Mouse (Mus musculus): ENCODE results near the gene Ush1g. TPM values are rescaled to one million over a fixed set of nuclear protein-coding genes. Genes with fewer than 3 reads are reported as not detected.

Gene Ush1g
- polyA plus RNA-seq, 1 experiment from 2014 or later = 0.08 TPM

DNA sequence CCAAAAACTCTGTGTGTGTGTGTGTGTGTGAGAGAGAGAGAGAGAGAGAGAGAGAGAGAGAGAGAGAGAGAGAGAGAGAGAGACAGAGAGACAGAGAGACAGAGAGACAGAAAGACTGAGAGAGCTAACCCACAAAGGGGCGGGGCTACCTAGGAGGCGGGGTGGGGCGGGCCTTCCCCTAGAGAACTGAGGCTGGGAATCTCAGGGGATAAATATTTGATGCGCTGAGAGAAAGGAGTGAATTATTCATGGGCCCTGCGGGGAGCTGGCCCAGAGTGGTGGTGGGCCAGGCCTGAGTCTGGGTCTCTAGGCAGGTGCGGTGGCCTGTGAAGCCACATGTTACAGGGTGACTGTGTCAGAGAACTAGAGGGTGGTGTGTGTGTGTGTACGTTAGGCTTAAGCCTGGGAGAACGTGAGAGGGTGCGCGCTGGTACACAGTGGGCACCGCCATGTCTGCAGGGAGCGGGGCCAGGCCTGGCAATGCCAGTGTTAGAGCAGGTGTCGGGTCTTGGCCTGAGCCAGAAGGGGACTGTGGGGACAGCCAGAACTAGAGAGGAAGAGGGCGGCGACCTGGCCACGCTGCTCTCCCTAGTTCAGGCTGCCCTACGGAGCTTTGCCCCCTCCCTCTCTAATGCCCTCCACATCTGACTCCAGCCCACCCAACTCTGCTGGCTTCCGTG lies 2.0 kb downstream of the Ush1g start:
- Histone ChIP-seq H3K27ac (ENCODE audit: low read depth, low read length) (no peak overlapping the region), H3K9ac (ENCODE audit: low read length) (no peak overlapping the region), H3K4me3 (ENCODE audit: low read depth, low read length) (no peak overlapping the region), H3K9me3 (ENCODE audit: control insufficient read depth, low read length) (no peaks in the 10 kb centered on the region), H3K4me1 (ENCODE audit: control insufficient read depth, insufficient read depth, low read length) (peaks cover 13% of the 10 kb centered on the region), H3K4me2 (no peak overlapping the region), H3K27me3 (ENCODE audit: control insufficient read depth, insufficient read depth, low read length) (peaks cover 93% of the 10 kb centered on the region), H3K36me3 (ENCODE audit: control insufficient read depth, insufficient read depth, low read length) (no peaks in the 10 kb centered on the region)
- DNase-seq (ENCODE audit: low spot score, missing footprints) (no peak), ATAC-seq (ENCODE audit: low FRiP score) (peak; percentile 57)
- WGBS = 8% methylated on average over 18 of the region's 18 CpGs

DNA sequence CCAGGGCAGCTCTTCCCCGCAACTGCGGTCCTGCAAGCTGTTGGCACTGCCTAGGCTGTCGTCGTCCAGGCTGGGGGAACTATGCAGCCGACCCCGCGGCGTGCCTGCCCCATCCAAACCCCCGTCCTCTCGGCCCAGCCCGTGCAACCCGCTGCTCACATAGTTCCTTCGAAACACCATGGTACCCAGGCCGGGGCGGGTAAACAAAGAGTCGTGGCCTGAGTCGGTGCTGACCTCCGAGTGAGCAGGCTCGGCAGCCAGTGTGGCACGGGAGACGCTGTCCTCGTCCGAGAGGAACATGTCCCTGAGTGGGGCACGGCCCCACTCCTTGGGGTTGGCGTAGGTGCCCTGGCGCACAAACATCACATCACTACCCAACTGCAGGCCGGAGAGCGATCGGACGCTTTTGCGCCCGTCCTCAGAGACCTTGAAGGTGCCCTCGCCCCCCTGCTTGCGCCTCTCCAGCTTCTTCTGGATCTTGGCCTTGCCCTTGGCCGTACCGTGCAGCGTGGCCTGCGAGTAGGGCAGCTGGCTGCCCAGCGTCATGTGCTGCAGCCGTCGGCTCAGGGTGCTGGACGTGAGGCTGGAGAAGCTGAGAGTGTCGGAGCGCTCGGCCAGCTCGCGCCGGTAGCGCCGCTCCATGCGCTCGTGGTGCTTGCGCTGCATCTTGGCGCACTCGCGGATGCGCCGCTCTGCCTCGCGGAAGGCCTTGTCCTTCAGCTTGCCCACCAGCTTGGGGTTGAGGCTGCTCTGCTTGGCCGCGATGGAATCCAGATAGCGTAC lies 3.4 kb downstream of the Ush1g start:
- Histone ChIP-seq H3K27ac (ENCODE audit: low read depth, low read length) (no peak overlapping the region), H3K9ac (ENCODE audit: low read length) (no peak overlapping the region), H3K27me3 (ENCODE audit: control insufficient read depth, insufficient read depth, low read length) (peaks cover 81% of the 10 kb centered on the region), H3K36me3 (ENCODE audit: control insufficient read depth, insufficient read depth, low read length) (no peaks in the 10 kb centered on the region), H3K4me2 (peak overlapping the region; percentile 6), H3K9me3 (ENCODE audit: control insufficient read depth, low read length) (no peaks in the 10 kb centered on the region), H3K4me3 (ENCODE audit: low read depth, low read length) (0 out of 2 replicates have a peak overlapping the region, but pooled peaks have one; percentile 10), H3K4me1 (ENCODE audit: control insufficient read depth, insufficient read depth, low read length) (peaks cover 13% of the 10 kb centered on the region)
- WGBS = 4% methylated on average over 63 of the region's 63 CpGs
- peak; percentile 92 for DNase-seq (ENCODE audit: low spot score, missing footprints)
- ATAC-seq (ENCODE audit: low FRiP score) = no peak

DNA sequence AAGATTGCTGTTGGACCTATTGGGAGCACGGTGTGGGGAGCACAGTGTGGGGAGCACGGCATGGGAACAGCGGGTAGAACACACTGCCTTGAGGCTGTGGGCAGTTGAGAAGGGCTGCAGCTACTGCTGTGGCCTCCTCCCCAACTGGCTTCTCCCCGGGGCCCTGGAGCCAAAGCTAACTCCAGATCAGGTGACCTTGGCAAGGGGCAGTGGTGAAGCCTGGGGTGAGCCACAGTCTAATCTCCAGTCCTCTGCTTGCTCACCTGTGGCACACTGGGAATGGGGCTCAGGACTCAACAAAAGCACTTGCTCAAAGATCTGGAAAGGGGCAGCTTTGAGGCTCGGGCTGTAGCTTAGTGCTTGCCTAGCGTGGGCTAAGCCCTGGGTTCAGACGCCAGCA lies 4.6 kb downstream of the Ush1g start:
- DNase-seq (ENCODE audit: low spot score, missing footprints) (no peak), ATAC-seq (ENCODE audit: low FRiP score) (no peak)
- peaks cover 69% of the 10 kb centered on the region for H3K27me3 ChIP-seq (ENCODE audit: control insufficient read depth, insufficient read depth, low read length)
- no peak overlapping the region for H3K4me3 ChIP-seq (ENCODE audit: low read depth, low read length)
- 62% methylated on average over 7 of the region's 7 CpGs for WGBS
- no peak overlapping the region for H3K4me2 ChIP-seq
- no peaks in the 10 kb centered on the region for H3K36me3 ChIP-seq (ENCODE audit: control insufficient read depth, insufficient read depth, low read length)
- no peak overlapping the region for H3K9ac ChIP-seq (ENCODE audit: low read length)
- H3K27ac ChIP-seq (ENCODE audit: low read depth, low read length) = no peak overlapping the region
- H3K4me1 ChIP-seq (ENCODE audit: control insufficient read depth, insufficient read depth, low read length) = peaks cover 13% of the 10 kb centered on the region
- H3K9me3 ChIP-seq (ENCODE audit: control insufficient read depth, low read length) = no peaks in the 10 kb centered on the region

DNA sequence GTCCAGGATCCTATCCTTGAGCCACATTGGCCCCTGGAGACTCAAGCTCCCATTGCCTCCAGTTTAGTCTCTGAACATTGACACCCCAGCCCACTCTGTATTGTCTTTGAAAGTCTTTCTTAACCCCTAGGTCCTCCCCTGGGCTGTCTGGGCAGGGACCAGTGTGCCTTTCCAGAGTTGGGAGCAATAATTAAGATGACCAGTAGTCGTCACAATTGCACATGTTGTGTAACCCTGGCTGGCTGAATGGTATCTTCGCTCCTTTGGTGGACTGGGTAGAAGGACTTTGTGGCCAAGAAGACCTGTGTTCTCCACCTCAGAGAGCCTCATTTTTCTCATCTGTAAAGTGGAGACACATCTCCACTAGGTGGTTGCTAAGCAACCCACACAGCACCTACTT lies 7.6 kb downstream of the Ush1g start:
- Histone ChIP-seq H3K36me3 (ENCODE audit: control insufficient read depth, insufficient read depth, low read length) (no peaks in the 10 kb centered on the region), H3K4me3 (ENCODE audit: low read depth, low read length) (no peak overlapping the region), H3K9me3 (ENCODE audit: control insufficient read depth, low read length) (no peaks in the 10 kb centered on the region), H3K4me2 (no peak overlapping the region), H3K27ac (ENCODE audit: low read depth, low read length) (no peak overlapping the region), H3K9ac (ENCODE audit: low read length) (no peak overlapping the region), H3K4me1 (ENCODE audit: control insufficient read depth, insufficient read depth, low read length) (peaks cover 7% of the 10 kb centered on the region), H3K27me3 (ENCODE audit: control insufficient read depth, insufficient read depth, low read length) (peaks cover 41% of the 10 kb centered on the region)
- DNase-seq (ENCODE audit: low spot score, missing footprints) (peak; percentile 81), ATAC-seq (ENCODE audit: low FRiP score) (no peak)
- WGBS = 48% methylated on average over 2 of the region's 2 CpGs

DNA sequence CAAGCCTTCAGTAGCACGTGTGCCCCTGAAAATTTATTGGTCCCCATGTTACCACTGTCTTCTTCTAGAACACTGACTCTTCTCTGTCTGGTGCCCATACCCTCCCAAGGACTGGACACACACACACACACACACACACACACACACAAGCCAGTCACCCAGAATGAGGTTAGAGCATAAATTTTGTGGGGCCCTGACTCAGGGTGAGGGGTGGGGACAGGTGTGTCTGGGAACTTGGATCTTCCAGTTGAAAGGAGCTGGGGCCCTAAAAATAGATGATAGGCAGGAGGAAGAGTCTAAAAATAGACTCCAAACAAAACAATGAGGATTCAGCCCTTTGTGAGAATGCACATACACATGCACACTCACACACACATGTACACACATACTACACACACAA lies 13.1 kb downstream of the Ush1g start:
- Histone ChIP-seq H3K9ac (ENCODE audit: low read length) (no peak overlapping the region), H3K4me2 (no peak overlapping the region), H3K4me1 (ENCODE audit: control insufficient read depth, insufficient read depth, low read length) (0 out of 2 replicates have a peak, but pooled peaks cover 2% of the 10 kb centered on the region), H3K27me3 (ENCODE audit: control insufficient read depth, insufficient read depth, low read length) (no peaks in the 10 kb centered on the region), H3K27ac (ENCODE audit: low read depth, low read length) (no peak overlapping the region), H3K9me3 (ENCODE audit: control insufficient read depth, low read length) (no peaks in the 10 kb centered on the region), H3K4me3 (ENCODE audit: low read depth, low read length) (no peak overlapping the region), H3K36me3 (ENCODE audit: control insufficient read depth, insufficient read depth, low read length) (no peaks in the 10 kb centered on the region)
- no peak for ATAC-seq (ENCODE audit: low FRiP score)
- 79% methylated on average over 1 of the region's 1 CpGs for WGBS
- no peak for DNase-seq (ENCODE audit: low spot score, missing footprints)

DNA sequence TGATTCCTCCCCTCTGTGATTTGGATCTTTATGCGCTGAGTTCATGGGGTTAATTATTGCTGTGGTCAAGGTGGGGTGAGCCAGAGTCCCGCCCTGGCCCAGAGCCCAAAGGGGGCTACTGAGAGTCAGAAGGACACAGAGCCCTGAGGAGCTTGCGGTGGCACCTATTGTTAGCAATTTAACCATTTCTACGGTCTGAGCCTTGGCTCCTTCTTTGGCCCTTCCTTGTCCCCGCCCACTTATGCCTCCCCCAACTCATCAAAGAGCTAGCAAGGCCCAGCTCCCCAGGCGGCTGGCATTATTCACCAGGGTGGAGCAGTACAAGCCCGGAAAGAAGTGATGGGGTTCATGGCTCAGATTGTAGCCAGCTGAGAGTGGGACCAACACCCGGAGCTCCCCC lies 15.0 kb downstream of the Ush1g start, which contains the start of gene Otop2:
Gene Otop2 (plus strand): TSS at position 301 of the 400 bp plus-strand sequence.
- H3K27me3 ChIP-seq (ENCODE audit: control insufficient read depth, insufficient read depth, low read length) = no peaks in the 10 kb centered on the region
- H3K9me3 ChIP-seq (ENCODE audit: control insufficient read depth, low read length) = no peaks in the 10 kb centered on the region
- no peak within 1 kb of the TSS for H3K9ac ChIP-seq (ENCODE audit: low read length)
- WGBS = 15% methylated on average over 8 of the region's 8 CpGs
- 0 out of 2 replicates have a peak, but pooled peaks cover 2% of the 10 kb centered on the region for H3K4me1 ChIP-seq (ENCODE audit: control insufficient read depth, insufficient read depth, low read length)
- no peaks in the 10 kb centered on the region for H3K36me3 ChIP-seq (ENCODE audit: control insufficient read depth, insufficient read depth, low read length)
- H3K27ac ChIP-seq (ENCODE audit: low read depth, low read length) = no peak within 1 kb of the TSS
- ATAC-seq (ENCODE audit: low FRiP score) (no peak), DNase-seq (ENCODE audit: low spot score, missing footprints) (no peak)
- H3K4me3 ChIP-seq (ENCODE audit: low read depth, low read length) = no peak within 1 kb of the TSS
- H3K4me2 ChIP-seq = no peak within 1 kb of the TSS

DNA sequence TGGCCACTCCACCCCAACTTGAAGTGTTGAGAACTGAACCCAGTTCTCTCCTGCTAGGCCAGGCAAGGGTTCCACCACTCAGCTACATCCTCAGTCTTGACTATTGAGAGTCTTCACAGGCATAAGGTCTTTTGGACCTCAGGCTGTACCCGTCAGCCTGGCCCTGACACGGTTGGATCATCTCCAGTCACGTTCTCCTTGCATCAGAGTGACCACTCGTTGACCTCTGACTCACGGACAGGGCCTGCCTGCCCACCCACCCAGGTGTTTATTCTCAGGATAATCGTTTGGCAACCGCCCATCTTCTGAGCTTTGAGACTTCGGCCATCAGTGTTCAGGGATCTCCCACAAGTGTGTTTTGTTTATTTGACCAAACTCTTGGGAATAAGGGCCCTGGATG lies 18.7 kb downstream of the Ush1g start:
- DNase-seq (ENCODE audit: low spot score, missing footprints) (peak; percentile 45), ATAC-seq (ENCODE audit: low FRiP score) (no peak)
- 82% methylated on average over 8 of the region's 8 CpGs for WGBS
- H3K4me3 ChIP-seq (ENCODE audit: low read depth, low read length) = no peak overlapping the region
- no peak overlapping the region for H3K27ac ChIP-seq (ENCODE audit: low read depth, low read length)
- H3K9ac ChIP-seq (ENCODE audit: low read length) = no peak overlapping the region
- no peaks in the 10 kb centered on the region for H3K9me3 ChIP-seq (ENCODE audit: control insufficient read depth, low read length)
- no peaks in the 10 kb centered on the region for H3K27me3 ChIP-seq (ENCODE audit: control insufficient read depth, insufficient read depth, low read length)
- no peaks in the 10 kb centered on the region for H3K36me3 ChIP-seq (ENCODE audit: control insufficient read depth, insufficient read depth, low read length)
- 0 out of 2 replicates have a peak, but pooled peaks cover 2% of the 10 kb centered on the region for H3K4me1 ChIP-seq (ENCODE audit: control insufficient read depth, insufficient read depth, low read length)
- no peak overlapping the region for H3K4me2 ChIP-seq

DNA sequence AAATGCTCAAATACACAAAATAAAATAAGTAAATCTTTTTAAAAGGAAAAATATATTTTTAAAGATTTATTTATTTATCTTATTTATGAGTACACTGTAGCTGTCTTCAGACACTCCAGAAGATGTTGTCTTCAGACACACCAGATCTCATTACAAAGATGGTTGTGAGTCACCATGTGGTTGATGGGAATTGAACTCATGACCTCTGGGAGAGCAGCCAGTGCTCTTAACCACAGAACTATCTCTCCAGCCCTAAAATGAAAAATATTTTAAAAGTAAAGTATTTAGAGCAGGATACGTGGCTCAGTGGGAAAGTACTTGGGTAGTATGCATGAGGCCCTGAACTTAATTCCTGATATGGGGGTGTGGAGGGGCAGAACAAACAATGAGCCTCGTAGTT lies 20.5 kb downstream of the Ush1g start:
- Histone ChIP-seq H3K36me3 (ENCODE audit: control insufficient read depth, insufficient read depth, low read length) (no peaks in the 10 kb centered on the region), H3K27me3 (ENCODE audit: control insufficient read depth, insufficient read depth, low read length) (0 out of 2 replicates have a peak, but pooled peaks cover 5% of the 10 kb centered on the region), H3K9ac (ENCODE audit: low read length) (no peak overlapping the region), H3K4me3 (ENCODE audit: low read depth, low read length) (no peak overlapping the region), H3K27ac (ENCODE audit: low read depth, low read length) (no peak overlapping the region), H3K9me3 (ENCODE audit: control insufficient read depth, low read length) (no peaks in the 10 kb centered on the region), H3K4me1 (ENCODE audit: control insufficient read depth, insufficient read depth, low read length) (no peaks in the 10 kb centered on the region), H3K4me2 (no peak overlapping the region)
- ATAC-seq (ENCODE audit: low FRiP score) (no peak), DNase-seq (ENCODE audit: low spot score, missing footprints) (no peak)
- WGBS = 94% methylated on average over 2 of the region's 2 CpGs

DNA sequence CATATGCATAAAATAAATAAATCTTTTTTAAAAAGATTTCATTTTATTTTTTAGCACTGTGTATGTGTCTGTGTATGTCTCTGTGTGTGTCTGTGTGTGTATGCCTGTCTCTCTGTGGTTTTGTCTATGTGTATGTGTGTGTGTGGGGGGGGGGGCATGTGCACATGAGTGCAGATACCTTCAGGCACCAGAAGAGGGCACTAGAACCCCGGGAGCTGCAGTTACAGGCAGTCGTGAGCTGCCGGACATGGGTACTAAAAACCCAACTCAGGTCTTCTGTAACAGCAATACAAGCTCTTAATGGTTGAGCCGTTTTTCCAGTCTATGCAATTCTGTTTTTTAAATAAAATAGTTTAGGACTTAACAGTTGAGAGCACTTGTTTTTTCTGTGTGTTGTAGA lies 21.1 kb downstream of the Ush1g start:
- DNase-seq (ENCODE audit: low spot score, missing footprints) = no peak
- H3K36me3 ChIP-seq (ENCODE audit: control insufficient read depth, insufficient read depth, low read length) = no peaks in the 10 kb centered on the region
- H3K27me3 ChIP-seq (ENCODE audit: control insufficient read depth, insufficient read depth, low read length) = 0 out of 2 replicates have a peak, but pooled peaks cover 5% of the 10 kb centered on the region
- no peaks in the 10 kb centered on the region for H3K4me1 ChIP-seq (ENCODE audit: control insufficient read depth, insufficient read depth, low read length)
- 85% methylated on average over 4 of the region's 4 CpGs for WGBS
- no peak overlapping the region for H3K9ac ChIP-seq (ENCODE audit: low read length)
- ATAC-seq (ENCODE audit: low FRiP score) = no peak
- no peak overlapping the region for H3K4me3 ChIP-seq (ENCODE audit: low read depth, low read length)
- no peak overlapping the region for H3K27ac ChIP-seq (ENCODE audit: low read depth, low read length)
- H3K4me2 ChIP-seq = no peak overlapping the region
- H3K9me3 ChIP-seq (ENCODE audit: control insufficient read depth, low read length) = no peaks in the 10 kb centered on the region
